Mouse (Mus musculus): ENCODE data around the gene Cnpy1. TPM values are rescaled to one million over a fixed set of nuclear protein-coding genes. Genes with fewer than 3 reads are reported as not detected.

Cnpy1 gene
- polyA plus RNA-seq, 1 experiment from 2014 or later = not detected

GRCm38 (mm10) chr5:28159072-28159458, 86.5 kb downstream of the Cnpy1 start:
- Histone ChIP-seq H3K4me1 (replicated peaks) (peaks cover 13% of the 10 kb centered on the region), H3K27me3 (peaks cover 95% of the 10 kb centered on the region), H3K27ac (no peak overlapping the region), H3K4me3 (no peak overlapping the region), H3K9me3 (replicated peaks) (no peaks in the 10 kb centered on the region), H3K36me3 (no peaks in the 10 kb centered on the region), H3K4me2 (no peak overlapping the region), H3K9ac (no peak overlapping the region)
- ATAC-seq (replicated peaks; ENCODE audit: insufficient number of reproducible peaks, insufficient read depth, low FRiP score, low read depth) = no peak
- 2% methylated on average over 15 of the region's 15 CpGs for WGBS

GRCm38 (mm10) chr5:28158308-28159071, 87.1 kb downstream of the Cnpy1 start:
- Histone ChIP-seq H3K4me1 (replicated peaks) (peaks cover 13% of the 10 kb centered on the region), H3K27ac (no peak overlapping the region), H3K9me3 (replicated peaks) (no peaks in the 10 kb centered on the region), H3K4me3 (peak overlapping the region; percentile 10; the same call in 1 of the 2 replicates), H3K9ac (no peak overlapping the region), H3K27me3 (peaks cover 95% of the 10 kb centered on the region), H3K36me3 (no peaks in the 10 kb centered on the region), H3K4me2 (peak overlapping the region; percentile 23; the same call in 1 of the 2 replicates)
- WGBS = 1% methylated on average over 31 of the region's 31 CpGs
- no peak for ATAC-seq (replicated peaks; ENCODE audit: insufficient number of reproducible peaks, insufficient read depth, low FRiP score, low read depth)

DNA sequence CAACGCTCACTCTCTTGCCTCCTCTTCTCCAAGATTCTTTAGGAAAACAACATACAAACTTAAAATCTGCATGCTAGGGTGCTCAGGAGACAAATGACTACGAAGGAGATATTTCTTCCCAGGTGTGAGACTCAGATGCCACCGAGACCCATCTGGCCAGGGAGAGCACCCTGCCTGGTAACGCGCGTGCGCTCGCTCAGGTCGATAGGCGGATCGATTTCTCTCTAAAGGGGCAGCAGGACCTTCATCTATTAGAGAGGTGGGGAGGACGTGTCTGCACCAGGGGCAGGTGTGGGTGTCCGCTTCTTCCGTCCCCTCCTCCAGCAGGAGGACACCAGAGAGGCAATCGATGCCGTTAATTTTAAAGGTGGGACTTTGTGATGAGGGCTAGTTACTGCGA, 87.8 kb downstream of the Cnpy1 start:
- Histone ChIP-seq H3K4me1 (replicated peaks) (peaks cover 13% of the 10 kb centered on the region), H3K27ac (no peak overlapping the region), H3K9ac (no peak overlapping the region), H3K4me3 (peak overlapping the region; percentile 10; the same call in 1 of the 2 replicates), H3K9me3 (replicated peaks) (no peaks in the 10 kb centered on the region), H3K36me3 (no peaks in the 10 kb centered on the region), H3K27me3 (peaks cover 95% of the 10 kb centered on the region), H3K4me2 (no peak overlapping the region)
- WGBS = 3% methylated on average over 17 of the region's 17 CpGs
- no peak for ATAC-seq (replicated peaks; ENCODE audit: insufficient number of reproducible peaks, insufficient read depth, low FRiP score, low read depth)

GRCm38 (mm10) chr5:28157044-28157730, 88.4 kb downstream of the Cnpy1 start:
- ATAC-seq (replicated peaks; ENCODE audit: insufficient number of reproducible peaks, insufficient read depth, low FRiP score, low read depth) = no peak
- WGBS = 5% methylated on average over 9 of the region's 9 CpGs

More at GRCm38 (mm10) chr5:28157044-28157730, 88.4 kb downstream of the Cnpy1 start:
- H3K9me3 ChIP-seq (replicated peaks) = no peaks in the 10 kb centered on the region
- no peak overlapping the region for H3K27ac ChIP-seq
- no peak overlapping the region for H3K9ac ChIP-seq
- peaks cover 97% of the 10 kb centered on the region for H3K27me3 ChIP-seq
- H3K4me3 ChIP-seq = no peak overlapping the region
- no peak overlapping the region for H3K4me2 ChIP-seq
- no peaks in the 10 kb centered on the region for H3K36me3 ChIP-seq
- peaks cover 13% of the 10 kb centered on the region for H3K4me1 ChIP-seq (replicated peaks)

Other genes starting within 250 kb of the Cnpy1 start
- 23.3 and 30.7 TPM in 2 replicates for gene Insig1, start 174.4 kb downstream of the Cnpy1 start, polyA plus RNA-seq (2015; fragmentation: Nextera tagmentation; extraction: Ambion mirVana)
- gene En2, start 80.1 kb downstream of the Cnpy1 start, polyA plus RNA-seq (2015; fragmentation: Nextera tagmentation; extraction: Ambion mirVana) = not detected in 2 replicates
- gene Rbm33, start 71.3 kb upstream of the Cnpy1 start, polyA plus RNA-seq (2015; fragmentation: Nextera tagmentation; extraction: Ambion mirVana) = 9.3 and 9.5 TPM in 2 replicates
- 0.34 and 0.71 TPM in 2 replicates for gene Shh, start 221.4 kb upstream of the Cnpy1 start, polyA plus RNA-seq (2015; fragmentation: Nextera tagmentation; extraction: Ambion mirVana)